Mouse (Mus musculus): ENCODE data around the gene Casp2.

- no peak for TF ChIP-seq POLR2A (IDR thresholded peaks at IDR 0.05; ENCODE audit: extremely low read depth, insufficient read depth, low read length)
- TF ChIP-seq CTCF (IDR thresholded peaks at IDR 0.05; ENCODE audit: extremely low read depth, insufficient read depth, low read length) = no peak
These were observed 33.6 kb upstream of the Casp2 start for GRCm38 (mm10) chr6:42231191-42231590.
